Mouse (Mus musculus) liver, embryonic 14.5 days (tissue): ENCODE measurements around the gene Gm13084.

Experiments
- CTCF ChIP-seq: IDR thresholded peaks from 2 replicates; pipeline ENCODE4 v1.5.1; 2016; ENCODE audit warnings: antibody characterized with exemption, low read depth, control low read depth
- EP300 ChIP-seq: IDR thresholded peaks from 2 replicates; pipeline ENCODE4 v1.6.1; 2016; ENCODE audit warnings: antibody characterized with exemption, low read depth

- TF ChIP-seq EP300 (no peak), CTCF (no peak)
These were observed at the start of gene Gm13084 for GRCm38 (mm10) chr4:143815993-143816392.
